Mouse (Mus musculus) testis, postnatal 10 days (tissue): ENCODE measurements at regions not wholly inside any gene's neighbourhood (a gene's known extent, or its start where the extent isn't known, plus 50 kb on each side); places are given as distances from the start of the nearest gene placed in this dataset.

Source experiments
- DNase-seq: peaks from one replicate; pipeline ENCODE4 v3.0.0; 2021; ENCODE audit warnings: low spot score

- no peak for DNase-seq
These were observed 361.6 kb upstream of the Lmcd1 start for GRCm38 (mm10) chr6:111911997-111912396.

GRCm38 (mm10) chr6:111913771-111914405 is 359.7 kb upstream of the Lmcd1 start:
- no peak for DNase-seq

GRCm38 (mm10) chr6:111917248-111917721 is 356.3 kb upstream of the Lmcd1 start:
- DNase-seq, result no peak

GRCm38 (mm10) chr6:111917868-111918597 is 355.5 kb upstream of the Lmcd1 start:
- DNase-seq, result no peak

- no peak for DNase-seq
These were observed 341.0 kb upstream of the Lmcd1 start for GRCm38 (mm10) chr6:111932596-111932995.

GRCm38 (mm10) chr6:111954401-111954800 is 319.2 kb upstream of the Lmcd1 start:
- DNase-seq, result no peak

GRCm38 (mm10) chr6:111965766-111966165 is 307.8 kb upstream of the Lmcd1 start:
- DNase-seq, result peak; percentile 37

GRCm38 (mm10) chr6:111985452-111985851 is 288.1 kb upstream of the Lmcd1 start:
- DNase-seq, result no peak

- DNase-seq, result no peak
These were observed 277.7 kb upstream of the Lmcd1 start for GRCm38 (mm10) chr6:111995823-111996222.

- no peak for DNase-seq
These were observed 269.6 kb upstream of the Lmcd1 start for GRCm38 (mm10) chr6:112003784-112004471.

GRCm38 (mm10) chr6:112026261-112027205 is 247.0 kb upstream of the Lmcd1 start:
- DNase-seq, result no peak

- no peak for DNase-seq
These were observed 222.9 kb upstream of the Lmcd1 start for GRCm38 (mm10) chr6:112050548-112051184.

- no peak for DNase-seq
These were observed 221.4 kb upstream of the Lmcd1 start for GRCm38 (mm10) chr6:112052193-112052592.

GRCm38 (mm10) chr6:112057895-112058294 is 215.7 kb upstream of the Lmcd1 start:
- no peak for DNase-seq

- DNase-seq, result no peak
These were observed 210.6 kb upstream of the Lmcd1 start for GRCm38 (mm10) chr6:112062956-112063355.

- no peak for DNase-seq
These were observed 183.0 kb upstream of the Lmcd1 start for GRCm38 (mm10) chr6:112090597-112090996.

GRCm38 (mm10) chr6:112091125-112091763 is 182.3 kb upstream of the Lmcd1 start:
- DNase-seq, result peak; percentile 50

GRCm38 (mm10) chr6:112093300-112093699 is 180.3 kb upstream of the Lmcd1 start:
- DNase-seq, result no peak

GRCm38 (mm10) chr6:112097699-112098098 is 175.9 kb upstream of the Lmcd1 start:
- DNase-seq, result no peak

GRCm38 (mm10) chr6:112108651-112109050 is 164.9 kb upstream of the Lmcd1 start:
- DNase-seq, result peak; percentile 55

GRCm38 (mm10) chr6:112119180-112119579 is 154.4 kb upstream of the Lmcd1 start:
- no peak for DNase-seq
